Mouse (Mus musculus) MEL (cell line): ENCODE results near the gene Grin3b.

Experiments used
- CHD2 ChIP-seq: IDR thresholded peaks from 2 replicates; pipeline ENCODE4 v1.6.1; 2011; ENCODE audit warnings: low read length, improper control_type of control experiment
- CTCF ChIP-seq, 3 experiments: IDR thresholded peaks in 2 of 3; conservative IDR thresholded peaks in 1 of 3; 2 replicates each; pipeline ENCODE4 v1.5.1; 2011 to 2012; ENCODE audit warnings: low read length in 3 of 3, low read depth in 2 of 3, mild to moderate bottlenecking in 2 of 3, improper control_type of control experiment in 1 of 3, inconsistent platforms in 1 of 3, mixed read lengths in 1 of 3, moderate library complexity in 1 of 3; ENCODE audit not compliant: control insufficient read depth in 1 of 3, insufficient read depth in 1 of 3, poor library complexity in 1 of 3, severe bottlenecking in 1 of 3
- EP300 ChIP-seq, 2 experiments: IDR thresholded peaks; 2 replicates each; pipeline ENCODE4 v1.6.1; 2011; ENCODE audit warnings: improper control_type of control experiment in 2 of 2, low read length in 2 of 2, low read depth in 1 of 2, mild to moderate bottlenecking in 1 of 2
- MAFK ChIP-seq: IDR thresholded peaks from 2 replicates; pipeline ENCODE4 v1.6.1; 2011; ENCODE audit warnings: low read depth, mild to moderate bottlenecking, low read length, improper control_type of control experiment, borderline replicate concordance
- MAX ChIP-seq: IDR thresholded peaks from 2 replicates; pipeline ENCODE4 v1.6.1; 2011; ENCODE audit warnings: low read length, improper control_type of control experiment
- MXI1 ChIP-seq: IDR thresholded peaks from 2 replicates; pipeline ENCODE4 v1.6.1; 2011; ENCODE audit warnings: mild to moderate bottlenecking, low read depth, low read length, improper control_type of control experiment
- POLR2A ChIP-seq, 2 experiments: IDR thresholded peaks; 2 replicates each; pipeline ENCODE4 v1.6.1; 2011 to 2012; ENCODE audit warnings: low read length in 2 of 2, mild to moderate bottlenecking in 2 of 2, control low read depth in 1 of 2, improper control_type of control experiment in 1 of 2, low read depth in 1 of 2, moderate library complexity in 1 of 2; ENCODE audit not compliant: control insufficient read depth in 1 of 2, insufficient read depth in 1 of 2, poor library complexity in 1 of 2
- POLR2AphosphoS2 ChIP-seq: IDR thresholded peaks from 2 replicates; pipeline ENCODE4 v1.6.1; 2011; ENCODE audit warnings: low read length, improper control_type of control experiment
- SMC3 ChIP-seq: IDR thresholded peaks from 2 replicates; pipeline ENCODE4 v1.6.1; 2011; ENCODE audit warnings: low read depth, low read length, improper control_type of control experiment
- ZC3H11A ChIP-seq: IDR thresholded peaks from 2 replicates; pipeline ENCODE4 v1.6.1; 2012; ENCODE audit warnings: low read depth, mild to moderate bottlenecking, inconsistent platforms, low read length, improper control_type of control experiment

DNA sequence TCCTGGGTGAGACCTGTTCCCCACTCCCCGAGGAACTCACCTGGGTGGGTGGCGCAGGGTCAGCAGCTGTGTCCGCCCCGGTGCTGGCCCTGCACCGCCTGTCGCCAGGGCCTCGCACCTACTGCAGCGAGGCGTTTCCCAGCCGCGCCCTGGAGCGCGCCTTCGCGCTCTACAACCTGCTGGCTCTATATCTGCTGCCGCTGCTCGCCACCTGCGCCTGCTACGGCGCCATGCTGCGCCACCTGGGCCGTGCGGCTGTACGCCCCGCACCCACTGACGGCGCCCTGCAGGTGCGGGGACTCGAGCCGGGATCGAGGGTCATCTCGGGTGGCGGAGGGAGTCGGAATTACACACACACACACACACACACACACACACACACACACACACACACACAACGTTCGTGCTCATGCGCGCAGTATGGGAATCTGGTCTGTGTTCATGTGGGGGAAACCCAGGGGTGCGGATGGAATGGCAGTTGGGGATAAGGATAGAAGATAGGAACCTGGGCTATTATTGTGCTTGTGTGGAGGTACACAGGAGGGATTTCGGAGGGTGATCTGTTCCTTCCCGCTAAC, 49.5 kb upstream of the Grin3b start, which contains the start of gene R3hdm4:
- TF ChIP-seq CTCF (IDR thresholded peaks at IDR 0.05 in 2 of 3, conservative IDR thresholded peaks at IDR 0.05 in 1 of 3; ENCODE audit: control insufficient read depth in 1 of 3, insufficient read depth in 1 of 3, low read depth in 2 of 3, low read length in 3 of 3, poor library complexity in 1 of 3, severe bottlenecking in 1 of 3) (no peak), EP300 (IDR thresholded peaks at IDR 0.05; ENCODE audit: low read depth in 1 of 2, low read length in 2 of 2) (no peak), MAFK (no peak), CHD2 (no peak), ZC3H11A (no peak), MXI1 (no peak), SMC3 (no peak), MAX (no peak), POLR2A (IDR thresholded peaks at IDR 0.05; ENCODE audit: control insufficient read depth in 1 of 2, insufficient read depth in 1 of 2, low read depth in 1 of 2, low read length in 2 of 2, poor library complexity in 1 of 2) (no peak), POLR2AphosphoS2 (no peak)
